Mouse (Mus musculus) ovary, postnatal 10 days (tissue): Measurements from ENCODE around the gene CK137956.

ENCODE experiments used
- DNase-seq: peaks from one replicate; pipeline ENCODE4 v3.0.0; 2022; ENCODE audit warnings: low spot score

CK137956 gene

DNA sequence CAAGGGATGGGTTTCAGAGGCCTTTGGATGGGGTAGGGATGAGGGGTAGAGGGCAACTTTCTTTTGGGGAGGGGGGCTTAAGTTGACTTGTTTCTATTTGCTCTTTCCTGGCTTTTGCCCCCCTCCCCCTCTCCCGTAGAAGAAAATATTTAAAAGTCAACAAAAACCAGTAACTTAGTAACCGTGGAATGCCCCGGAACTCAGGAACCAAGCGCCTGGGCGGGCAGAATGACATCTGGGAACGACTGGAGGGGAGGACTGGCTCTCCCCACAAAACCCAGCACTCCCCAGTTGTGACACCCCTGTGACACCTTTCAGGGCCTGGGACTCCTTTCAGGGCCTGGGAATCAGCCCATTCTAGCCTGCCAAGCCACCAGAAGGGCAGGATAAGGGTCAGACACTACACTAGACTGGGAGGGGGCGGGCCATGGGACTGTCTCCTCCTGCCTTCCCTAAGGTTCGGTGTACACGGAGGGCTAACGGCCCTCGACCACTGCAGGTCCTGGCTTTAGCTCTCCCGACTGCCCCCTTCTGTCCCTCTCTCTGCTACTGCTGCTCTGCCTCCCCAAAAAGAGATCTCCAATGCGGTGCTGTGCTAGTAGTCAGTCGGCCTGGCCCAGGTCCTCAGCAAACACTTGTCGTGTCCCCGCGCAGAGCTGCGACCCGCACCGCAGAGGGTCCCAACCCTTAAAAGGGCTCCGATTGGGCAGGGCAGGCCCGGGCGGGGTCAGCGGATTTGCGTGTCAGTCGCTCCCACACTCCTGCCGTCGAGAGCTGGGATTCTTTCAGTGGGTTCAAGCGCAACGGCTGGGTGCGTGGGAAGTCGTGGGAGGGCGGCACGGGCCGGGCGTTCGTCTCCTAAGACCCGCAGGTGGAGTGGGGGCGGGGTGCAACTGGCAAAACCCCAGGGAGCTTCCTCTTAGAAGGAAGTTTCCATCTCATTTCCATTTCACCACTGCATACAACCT lies at the start of gene CK137956:
Gene CK137956, minus strand, starts transcription at position 51 of the 968 bp plus-strand sequence.
- no peak for DNase-seq

DNA sequence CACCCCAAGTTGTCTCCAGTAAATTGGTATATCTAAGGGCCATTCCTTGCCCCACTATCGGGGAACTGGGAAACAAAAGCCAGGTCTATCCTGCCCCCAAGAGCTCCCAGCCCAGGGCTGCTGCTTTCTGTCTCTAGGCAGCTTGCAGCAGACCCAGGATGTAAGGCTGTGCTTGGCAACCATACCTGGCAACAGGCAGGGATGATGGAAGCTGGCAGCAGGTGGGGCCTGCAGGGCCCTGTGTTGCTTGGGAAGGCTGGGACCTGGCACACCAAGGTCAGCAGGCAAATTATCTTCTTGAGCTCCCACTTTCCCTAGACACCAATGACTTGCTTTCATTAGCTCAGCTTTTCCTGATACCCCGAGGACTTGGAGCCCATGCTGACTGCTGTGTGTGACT lies 48.7 kb upstream of the CK137956 start:
- no peak for DNase-seq

DNA sequence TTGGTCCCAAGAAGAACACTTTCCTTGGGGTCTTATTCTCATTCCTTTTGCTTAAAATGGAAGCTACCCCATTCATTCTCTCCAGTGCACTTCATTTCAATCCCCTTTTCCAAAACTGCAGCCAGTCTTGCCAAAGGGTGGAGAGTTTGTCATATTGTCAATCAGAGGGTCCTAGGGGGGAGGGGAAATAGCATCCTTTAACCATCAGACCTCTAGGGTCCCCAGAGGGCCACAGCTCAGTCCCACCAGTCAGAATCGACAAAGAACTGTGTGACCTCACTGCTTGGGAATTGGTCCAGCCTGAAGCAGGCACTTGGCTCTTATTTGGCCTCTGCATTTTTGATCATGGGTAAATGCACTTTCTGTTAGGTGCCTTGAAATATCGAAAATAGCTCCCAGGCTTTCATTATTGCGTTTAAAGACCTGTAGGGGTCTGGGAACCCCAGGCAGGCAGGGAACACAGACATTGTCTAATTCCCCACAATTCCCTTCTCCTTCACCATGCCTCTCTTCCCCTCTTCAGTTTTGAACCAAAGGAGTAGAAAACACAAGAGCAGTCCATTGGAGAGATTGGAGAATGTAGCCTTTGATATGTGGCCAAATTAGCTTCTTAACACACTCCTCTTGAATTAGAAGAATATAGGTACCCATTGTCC lies 34.2 kb upstream of the CK137956 start:
- no peak for DNase-seq

DNA sequence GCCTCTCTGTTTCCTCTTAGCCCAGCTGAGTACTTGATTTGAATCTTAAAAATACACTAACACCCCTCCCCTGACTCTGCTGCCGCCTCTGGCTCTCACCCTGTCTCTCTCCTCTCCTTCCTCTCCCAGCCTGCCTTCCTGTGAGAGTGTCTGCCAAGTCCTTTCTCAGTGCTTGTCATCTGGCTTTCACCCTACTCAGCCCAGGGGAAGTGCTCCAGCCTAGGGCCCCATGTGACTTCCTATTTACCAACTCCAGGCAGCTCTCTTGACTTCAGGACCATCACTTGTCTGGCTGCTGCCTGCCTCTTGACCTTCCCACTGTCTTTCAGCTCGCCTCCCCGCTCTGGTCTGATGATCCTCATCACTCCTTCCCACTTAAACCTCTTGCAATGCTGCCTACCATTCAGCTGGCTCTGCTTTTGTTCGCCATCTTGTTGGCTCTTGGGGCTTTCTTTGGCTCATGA lies 31.9 kb upstream of the CK137956 start:
- DNase-seq: no peak

DNA sequence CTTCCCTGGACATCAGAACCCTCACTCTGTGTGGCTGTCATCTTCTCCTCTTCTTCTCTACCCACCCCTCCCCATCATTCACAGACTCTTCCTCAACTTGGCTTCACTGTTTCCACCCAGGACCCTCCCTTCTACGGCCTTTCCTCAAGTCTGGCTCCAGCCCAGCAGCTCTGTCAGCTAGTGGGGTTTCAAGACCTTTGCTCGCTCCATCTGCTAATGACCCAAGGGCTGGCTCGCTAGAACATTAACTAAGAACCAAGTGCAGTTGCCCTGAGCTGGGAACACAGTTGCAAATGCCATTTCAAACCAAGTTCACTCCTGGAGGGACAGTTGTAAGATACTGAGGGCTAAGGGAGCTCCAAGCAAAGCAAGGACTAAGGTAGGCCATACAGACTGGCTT lies 28.5 kb upstream of the CK137956 start:
- DNase-seq: no peak

DNA sequence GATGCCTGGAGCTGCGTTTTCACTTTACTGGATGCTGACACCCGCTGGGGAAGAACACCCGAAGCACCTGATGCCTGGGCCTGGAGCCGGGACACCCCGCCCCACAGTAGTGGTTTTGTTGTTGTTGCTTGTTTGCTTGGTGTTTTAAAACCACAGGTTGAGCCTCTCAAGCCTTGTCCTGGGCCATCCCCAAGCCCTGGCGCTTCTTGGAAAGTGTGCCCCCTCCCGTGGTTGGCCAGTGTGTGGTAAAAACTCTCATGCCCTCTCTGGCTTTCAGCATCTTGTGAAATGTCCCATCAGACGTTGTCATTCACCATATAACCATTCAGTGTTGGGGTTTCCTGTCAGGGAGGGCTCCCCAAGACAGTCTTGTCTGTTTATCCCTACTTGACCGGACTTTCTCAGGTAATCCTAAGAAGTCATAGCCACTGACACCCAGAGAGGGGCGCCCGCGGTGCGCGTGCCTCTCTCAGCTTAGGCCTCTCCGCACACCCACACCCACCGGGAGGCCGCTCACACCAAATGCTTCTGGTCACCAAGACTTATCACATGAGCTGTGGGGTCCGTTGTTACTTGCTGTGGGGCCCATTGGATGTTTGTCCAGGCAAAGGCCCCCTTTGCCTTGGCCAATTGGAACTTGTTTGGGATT lies 18.7 kb upstream of the CK137956 start:
- DNase-seq: no peak

DNA sequence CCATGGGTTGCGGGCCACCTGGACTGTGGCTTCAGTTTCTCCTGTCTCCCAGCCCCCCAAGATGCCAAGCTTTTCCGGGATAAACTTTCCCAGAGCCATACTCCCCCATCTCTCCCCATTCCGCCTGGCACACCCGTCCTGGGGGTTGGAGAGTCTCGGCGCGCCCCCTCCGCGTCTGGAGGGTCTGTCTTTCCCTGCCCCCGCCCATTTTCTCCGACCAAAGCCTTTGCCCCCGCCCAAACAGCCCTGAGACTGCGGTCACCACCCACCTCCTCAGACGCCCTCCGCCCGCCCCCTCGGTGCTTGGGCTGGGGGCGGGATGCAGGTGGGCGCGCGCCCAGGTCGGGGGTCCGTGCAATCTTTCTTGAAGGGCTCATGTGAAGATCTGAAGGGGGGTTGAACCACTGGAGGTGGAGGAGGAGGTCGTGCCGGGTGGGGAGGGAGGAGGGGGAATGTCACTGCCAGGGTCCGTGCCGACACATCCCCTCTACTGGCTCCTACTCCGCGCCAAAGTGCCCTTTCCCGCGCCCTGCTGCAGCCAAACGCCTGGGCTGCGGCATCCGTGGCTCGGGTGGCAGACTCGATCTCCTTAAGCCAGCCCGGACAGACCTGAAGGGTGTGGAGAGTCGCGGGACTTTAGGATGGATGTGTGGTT lies 17.9 kb upstream of the CK137956 start:
- no peak for DNase-seq

DNA sequence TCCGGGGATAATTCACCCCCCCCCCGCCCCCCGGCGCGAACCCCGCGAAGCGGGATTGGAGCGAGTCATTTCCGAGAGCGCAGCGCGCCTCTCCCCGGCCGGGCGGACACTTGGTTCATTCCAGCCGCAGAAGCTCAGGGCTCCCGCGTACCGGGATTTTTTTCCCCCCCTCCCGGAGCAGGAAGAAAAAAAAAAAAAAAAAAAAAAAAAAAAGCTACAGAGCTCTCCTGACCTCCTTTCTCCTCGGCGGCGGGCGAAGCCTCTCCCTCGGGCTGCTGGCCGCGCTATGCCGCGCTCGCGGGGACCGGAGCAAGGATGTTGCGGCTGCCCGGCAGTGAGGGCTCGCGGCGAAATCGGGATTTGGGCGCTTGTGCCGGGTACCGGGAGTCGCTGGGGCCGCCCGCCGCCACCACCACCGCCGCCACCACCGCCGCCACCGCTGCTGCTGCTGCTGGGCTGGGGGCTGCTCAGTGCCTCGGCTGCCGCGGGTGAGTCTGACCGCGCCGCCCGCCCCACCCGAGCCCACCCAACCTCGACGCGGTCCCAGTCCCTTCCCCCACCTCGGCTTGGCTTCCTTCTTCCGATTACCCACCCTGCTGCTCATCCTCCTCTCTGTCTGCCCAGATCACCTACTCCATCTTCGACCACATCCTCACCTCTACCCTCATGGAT lies 17.2 kb upstream of the CK137956 start, which contains the start of gene Csmd2:
Gene Csmd2, plus strand, starts transcription at position 74 of the 672 bp plus-strand sequence.
- DNase-seq: no peak

DNA sequence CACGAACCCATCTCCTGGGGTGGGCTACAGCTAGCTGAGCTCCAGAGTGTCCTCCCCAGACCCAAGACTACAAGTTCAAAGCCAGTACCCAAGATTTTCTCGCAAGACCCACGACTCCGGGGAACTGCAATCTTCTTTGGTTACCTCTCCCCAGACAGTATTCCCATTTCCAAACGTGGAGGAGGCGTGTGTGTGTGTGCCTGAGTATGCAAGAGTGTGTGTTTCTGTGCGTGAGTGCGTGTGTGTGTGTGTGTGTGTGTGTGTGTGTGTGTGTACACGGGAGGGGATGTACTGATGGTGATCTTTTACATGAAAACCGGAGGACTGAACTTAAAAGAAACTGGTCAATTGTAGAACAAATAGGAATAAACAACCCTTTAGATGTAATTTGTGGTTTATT lies 16.5 kb upstream of the CK137956 start:
- DNase-seq: no peak

DNA sequence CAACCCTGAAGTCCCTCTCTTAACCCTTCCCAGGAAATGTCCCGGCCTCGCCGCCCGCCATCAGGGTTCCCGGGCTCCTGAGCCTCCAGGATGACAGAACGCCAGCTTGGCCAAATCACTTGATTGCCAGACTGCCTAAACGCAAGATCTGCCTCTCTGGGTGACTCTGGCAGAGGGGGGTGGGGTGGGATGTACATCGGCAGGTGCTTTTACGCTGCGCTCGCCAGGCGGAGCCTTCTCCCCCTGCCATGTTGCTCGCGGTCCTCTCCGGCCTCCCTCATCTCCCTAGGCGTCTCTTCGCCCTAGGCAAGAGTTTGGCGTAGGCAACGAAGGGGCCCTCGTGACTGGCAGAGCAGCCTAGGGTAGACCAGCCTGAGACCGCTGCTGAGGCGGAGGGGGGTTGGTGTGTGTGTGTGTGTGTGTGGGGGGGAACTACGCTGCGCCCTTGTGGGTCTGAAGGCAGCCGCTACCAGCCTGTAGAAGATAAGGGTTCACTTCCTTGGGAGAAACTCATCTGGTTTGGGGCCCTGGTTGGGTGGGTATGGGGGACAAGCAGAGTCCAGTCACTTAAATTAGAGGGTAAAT lies 15.8 kb upstream of the CK137956 start:
- DNase-seq: no peak

DNA sequence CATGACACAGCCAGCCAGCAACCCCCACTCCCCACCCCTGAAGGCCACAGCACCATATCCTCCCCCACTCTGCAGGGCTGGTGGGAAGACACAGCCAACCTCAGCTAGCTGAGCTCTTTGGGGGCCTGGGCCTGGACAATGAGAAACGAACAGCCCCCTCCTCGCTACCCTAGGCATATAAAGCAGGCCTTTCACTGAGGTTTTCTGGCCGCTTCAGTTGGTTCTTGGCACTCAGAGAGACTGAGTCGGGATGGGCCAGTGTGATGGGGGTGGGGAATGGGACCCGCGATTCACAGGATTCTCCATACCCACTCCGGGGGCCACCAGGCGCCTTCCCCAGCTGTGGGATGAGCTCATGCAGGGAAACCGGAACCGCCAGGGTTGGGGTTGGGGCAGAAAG lies 15.1 kb upstream of the CK137956 start:
- DNase-seq: no peak

DNA sequence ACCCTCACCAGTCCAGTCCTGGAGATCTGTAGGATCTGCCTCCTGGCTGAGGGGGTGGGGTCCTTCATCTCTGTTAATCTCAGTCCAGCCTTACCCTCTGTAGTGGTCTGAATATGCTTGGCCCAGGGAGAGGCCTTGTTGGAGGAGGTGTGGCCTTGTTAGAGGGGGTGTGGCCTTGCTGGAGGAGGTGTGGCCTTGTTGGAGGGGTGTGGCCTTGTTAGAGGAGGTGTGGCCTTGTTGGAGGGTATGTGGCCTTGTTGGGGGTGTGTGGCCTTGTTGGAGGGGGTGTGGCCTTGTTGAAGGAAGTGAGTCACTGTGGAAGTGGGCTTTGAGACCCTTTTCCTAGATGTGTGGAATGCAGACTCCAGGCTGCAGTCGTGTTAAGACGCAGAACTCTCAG lies 13.7 kb upstream of the CK137956 start:
- no peak for DNase-seq

DNA sequence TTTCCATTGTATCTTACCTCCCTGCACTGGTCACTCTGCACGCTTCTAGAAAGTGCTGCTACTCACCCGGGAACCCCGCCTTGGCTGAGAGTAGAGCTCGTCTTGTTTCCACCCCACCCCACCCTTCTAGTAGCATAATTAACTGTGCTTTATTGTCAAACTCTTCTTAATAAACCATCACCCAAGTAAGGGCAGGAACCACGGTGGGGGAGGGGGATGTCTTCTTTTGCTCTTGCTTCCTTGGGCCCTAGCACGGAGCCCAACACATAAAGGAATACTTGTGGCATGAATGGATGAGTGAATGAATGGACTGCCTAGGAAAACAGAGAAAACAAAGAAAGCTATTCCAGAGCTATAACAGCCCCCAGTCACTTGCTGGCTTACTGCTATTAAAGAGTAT lies 10.4 kb upstream of the CK137956 start:
- DNase-seq: no peak

DNA sequence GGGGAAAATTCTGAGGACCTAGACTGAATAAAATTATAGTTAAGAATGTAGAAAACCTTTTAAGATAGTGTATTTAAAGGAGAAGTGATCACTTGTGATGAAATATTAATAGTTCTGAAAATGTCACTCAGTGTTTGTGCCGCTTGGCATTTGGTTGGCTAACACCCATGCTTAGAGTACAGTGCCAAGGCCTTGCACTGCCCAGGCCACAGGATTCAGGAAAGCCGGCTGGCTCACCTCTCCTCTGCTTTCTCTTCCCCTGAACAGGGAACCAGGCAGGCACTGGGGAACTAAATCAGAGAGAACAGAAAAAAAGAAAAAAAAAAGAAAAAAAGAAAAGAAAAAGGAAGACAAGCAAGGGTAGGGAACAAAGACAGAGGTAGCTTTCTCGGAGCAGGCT lies 2.2 kb upstream of the CK137956 start:
- DNase-seq: no peak

DNA sequence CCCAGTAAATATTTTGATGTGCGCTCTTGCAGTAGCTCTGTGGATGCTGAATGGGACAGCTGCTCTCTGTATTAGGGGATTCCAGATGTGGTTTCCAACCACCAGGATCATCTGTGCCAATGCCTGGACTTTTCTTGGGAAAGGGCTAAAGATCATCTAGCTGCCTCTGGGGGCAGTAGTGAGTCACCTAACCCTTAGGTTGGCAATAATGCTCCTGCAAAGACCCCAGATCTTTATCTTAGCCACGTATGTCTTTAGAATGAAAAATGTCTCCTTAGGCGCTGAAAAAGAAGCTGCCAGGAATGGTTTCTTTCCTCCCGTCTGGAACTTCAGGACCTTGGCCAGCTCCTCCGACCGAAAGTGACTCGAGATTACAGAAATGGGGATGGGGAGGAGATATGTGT lies 731 bp downstream of the CK137956 start:
- peak; percentile 3 for DNase-seq

DNA sequence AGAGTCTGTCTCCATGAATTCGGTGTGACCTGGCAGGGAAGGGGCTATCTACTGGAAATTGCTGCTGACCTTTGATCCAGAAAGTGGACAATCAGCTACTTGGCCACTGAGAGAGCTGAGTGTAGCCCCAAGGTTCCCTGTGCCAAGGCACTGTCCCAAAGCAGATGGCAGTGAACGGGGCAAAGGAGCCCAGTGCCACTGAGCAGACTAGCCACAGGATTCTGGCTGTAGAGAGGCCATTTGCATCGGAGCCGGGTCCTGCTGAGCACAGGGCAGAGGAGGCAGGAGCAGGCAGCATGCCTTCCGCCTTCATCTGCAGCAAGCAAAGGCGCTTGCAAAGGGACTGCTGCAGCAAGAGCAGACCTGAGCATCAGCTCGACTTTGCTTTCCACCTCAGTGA lies 1.6 kb downstream of the CK137956 start:
- no peak for DNase-seq

DNA sequence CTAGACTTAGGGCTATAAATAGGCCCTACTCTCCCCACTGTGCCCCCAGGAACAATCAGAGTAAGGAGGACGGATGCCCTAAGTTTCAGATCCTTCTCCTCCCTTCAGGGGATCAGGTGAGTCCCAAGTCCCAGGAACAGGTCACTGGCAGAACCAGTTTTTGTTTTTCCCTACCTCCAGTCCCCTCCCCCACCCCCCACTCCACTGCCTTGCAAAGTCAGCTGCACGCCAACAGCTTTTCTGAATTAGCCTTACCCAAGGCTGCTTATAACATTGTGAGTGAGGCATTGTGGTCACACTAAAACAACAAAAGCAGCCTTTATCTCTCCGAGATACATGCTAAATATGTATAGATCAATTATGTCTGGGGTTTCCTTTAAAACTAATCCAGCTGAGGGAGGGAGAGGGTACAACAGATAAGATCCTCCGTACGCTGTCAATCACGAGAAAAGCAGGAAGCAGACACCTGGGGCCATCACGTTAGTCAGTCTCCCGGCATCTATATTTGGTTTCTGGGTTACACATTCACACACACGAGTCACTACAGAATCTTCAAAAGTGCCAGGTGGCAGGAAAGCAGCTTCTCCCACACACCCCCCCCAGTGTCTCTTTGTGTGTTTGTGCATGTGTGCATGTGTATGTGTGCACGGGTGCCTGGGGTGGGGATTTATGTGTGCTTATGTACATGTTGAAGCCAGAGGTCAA lies 17.6 kb downstream of the CK137956 start:
- no peak for DNase-seq

DNA sequence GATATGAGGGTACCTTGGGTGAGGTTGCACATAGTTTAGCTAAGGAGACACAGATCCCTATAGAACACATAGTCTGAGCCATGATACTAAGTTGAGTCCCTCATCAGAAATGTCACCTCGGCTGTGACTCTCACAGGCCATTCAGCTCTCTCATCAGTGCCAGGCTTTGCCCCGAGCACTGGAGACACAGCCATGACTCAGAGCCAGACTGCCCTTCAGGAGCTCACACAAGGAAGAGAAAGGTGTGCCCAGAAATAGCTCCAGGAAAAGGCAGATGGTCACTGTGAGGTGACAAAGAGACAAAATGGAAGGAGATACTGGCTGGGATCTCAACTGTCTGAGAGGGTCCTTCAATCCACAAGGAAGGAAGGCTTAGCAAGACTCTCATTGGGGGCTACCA lies 23.1 kb downstream of the CK137956 start:
- DNase-seq: no peak

DNA sequence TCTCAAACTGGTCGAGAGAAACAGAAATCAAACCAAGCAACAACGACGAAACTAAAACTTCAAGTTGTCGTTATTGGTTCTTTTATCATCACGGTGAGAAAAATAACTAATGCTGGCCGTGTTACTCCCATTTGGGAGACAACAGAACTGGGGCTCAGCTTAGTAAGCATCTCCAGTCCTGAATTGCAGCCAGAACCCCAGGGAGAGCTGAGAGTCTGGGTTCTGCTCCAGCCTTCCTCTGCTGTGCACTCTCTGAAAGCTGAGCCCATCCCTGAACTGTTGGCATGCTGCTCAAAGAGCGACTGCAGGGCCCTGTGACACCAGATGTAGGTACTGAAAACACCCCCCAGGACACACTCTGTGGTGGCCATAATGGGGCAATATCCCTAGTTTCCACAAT lies 33.3 kb downstream of the CK137956 start:
- DNase-seq: no peak

DNA sequence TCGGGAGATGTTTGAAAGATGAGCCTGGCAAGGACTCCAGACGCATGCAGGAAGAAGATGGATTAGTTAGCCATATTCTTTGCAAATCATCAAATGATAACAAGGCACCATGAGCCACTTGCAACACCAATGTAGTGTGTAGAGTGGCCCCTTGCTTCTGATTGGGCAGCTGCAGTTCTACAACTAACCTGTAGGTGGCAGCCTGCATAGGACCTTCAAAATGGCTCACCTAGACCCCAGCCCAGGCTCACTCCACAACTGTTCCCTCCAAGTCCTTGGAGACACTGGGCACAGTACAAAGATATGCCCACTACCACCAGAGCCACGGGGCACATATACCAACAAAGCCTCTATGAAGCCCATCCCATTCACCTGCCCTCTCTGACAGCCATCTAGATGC lies 35.4 kb downstream of the CK137956 start:
- no peak for DNase-seq

DNA sequence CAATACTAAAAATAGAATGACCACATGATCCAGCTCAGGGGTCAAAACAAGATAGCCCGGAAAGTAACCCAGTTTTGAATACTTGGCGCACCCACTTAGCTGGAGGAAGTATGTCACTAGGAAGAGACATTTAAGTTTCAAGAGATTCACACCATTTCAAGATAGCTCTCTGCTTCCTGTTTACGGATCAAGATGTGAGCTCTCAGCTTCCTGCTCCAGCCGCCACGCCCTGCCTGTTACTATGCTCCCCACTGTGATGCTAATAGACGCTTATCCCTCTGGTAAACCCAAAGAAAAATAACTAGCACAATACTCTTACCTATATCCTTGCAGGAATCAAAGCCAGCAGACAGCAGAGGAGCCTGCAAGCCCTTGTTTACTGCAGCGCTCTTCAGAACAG lies 57.2 kb downstream of the CK137956 start:
- DNase-seq: no peak
